Mouse (Mus musculus) MEL (cell line): ENCODE results near the gene Kank1. TPM values are rescaled to one million over a fixed set of nuclear protein-coding genes. Genes with fewer than 3 reads are reported as not detected.

Experiments
- DNase-seq: peaks from one replicate; pipeline ENCODE4 v3.0.0; 2011; ENCODE audit warnings: low read depth, low spot score
- H3K27ac ChIP-seq: 2 replicates; pipeline ENCODE4 v1.5.1; 2012; ENCODE audit warnings: low read depth, mild to moderate bottlenecking, control low read depth, low read length, moderate library complexity; ENCODE audit not compliant: control insufficient read depth
- H3K27me3 ChIP-seq, 2 experiments: fragments of 150-350 bp in 1 of 2; sonication (generic) in 1 of 2; 2 replicates each; pipeline ENCODE4 v1.6.1; 2012; ENCODE audit warnings: low read length in 2 of 2, mild to moderate bottlenecking in 2 of 2, improper control_type of control experiment in 1 of 2, moderate library complexity in 1 of 2; ENCODE audit not compliant: insufficient read depth in 2 of 2, control insufficient read depth in 1 of 2
- H3K36me3 ChIP-seq, 2 experiments: 2 replicates each; pipeline ENCODE4 v1.6.1; 2012 to 2014; ENCODE audit warnings: low read length in 2 of 2, improper control_type of control experiment in 1 of 2, inconsistent platforms in 1 of 2, mild to moderate bottlenecking in 1 of 2; ENCODE audit not compliant: insufficient read depth in 2 of 2, control insufficient read depth in 1 of 2
- H3K4me1 ChIP-seq, 2 experiments: fragments of 150-350 bp in 1 of 2; sonication (generic) in 1 of 2; 2 replicates each; pipeline ENCODE4 v1.6.1; 2012; ENCODE audit warnings: low read length in 2 of 2, improper control_type of control experiment in 1 of 2, mild to moderate bottlenecking in 1 of 2; ENCODE audit not compliant: insufficient read depth in 2 of 2, control insufficient read depth in 1 of 2
- H3K4me3 ChIP-seq, 2 experiments: fragments of 150-350 bp in 1 of 2; sonication (generic) in 1 of 2; 2 replicates each; pipeline ENCODE4 v1.5.1; 2012; ENCODE audit warnings: low read depth in 2 of 2, low read length in 2 of 2, mild to moderate bottlenecking in 2 of 2, moderate library complexity in 2 of 2, control low read depth in 1 of 2, improper control_type of control experiment in 1 of 2; ENCODE audit not compliant: control insufficient read depth in 1 of 2, insufficient read depth in 1 of 2
- H3K79me2 ChIP-seq: 2 replicates; pipeline ENCODE4 v1.6.1; 2012; ENCODE audit warnings: mild to moderate bottlenecking, low read length, moderate library complexity; ENCODE audit not compliant: control insufficient read depth, poor library complexity, insufficient read depth
- H3K9ac ChIP-seq: 2 replicates; pipeline ENCODE4 v1.6.1; 2012; ENCODE audit warnings: low read depth, mild to moderate bottlenecking, control low read depth, low read length, moderate library complexity; ENCODE audit not compliant: control insufficient read depth, poor library complexity, severe bottlenecking
- H3K9me3 ChIP-seq: fragments of 150-350 bp; sonication (generic); replicated peaks from 2 replicates; pipeline ENCODE4 v1.6.1; 2012; ENCODE audit warnings: mild to moderate bottlenecking, low read length, improper control_type of control experiment, moderate library complexity; ENCODE audit not compliant: insufficient read depth
- GATA1 ChIP-seq: IDR thresholded peaks from 2 replicates; pipeline ENCODE4 v1.6.1; 2011; ENCODE audit warnings: low read depth, low read length, improper control_type of control experiment
- HCFC1 ChIP-seq: IDR thresholded peaks from 2 replicates; pipeline ENCODE4 v1.6.1; 2012; ENCODE audit warnings: low read depth, mild to moderate bottlenecking, inconsistent platforms, low read length, improper control_type of control experiment, moderate library complexity
- JUND ChIP-seq: IDR thresholded peaks from 2 replicates; pipeline ENCODE4 v1.6.1; 2011; ENCODE audit warnings: low read depth, mild to moderate bottlenecking, improper control_type of control experiment, low read length
- KAT2A ChIP-seq: conservative IDR thresholded peaks from 2 replicates; pipeline ENCODE4 v1.6.1; 2012; ENCODE audit warnings: low read depth, low read length, improper control_type of control experiment, inconsistent platforms
- MAFK ChIP-seq: IDR thresholded peaks from 2 replicates; pipeline ENCODE4 v1.6.1; 2011; ENCODE audit warnings: low read depth, mild to moderate bottlenecking, low read length, improper control_type of control experiment, borderline replicate concordance
- MXI1 ChIP-seq: IDR thresholded peaks from 2 replicates; pipeline ENCODE4 v1.6.1; 2011; ENCODE audit warnings: mild to moderate bottlenecking, low read depth, low read length, improper control_type of control experiment
- RAD21 ChIP-seq: IDR thresholded peaks from 2 replicates; pipeline ENCODE4 v1.6.1; 2011; ENCODE audit warnings: mild to moderate bottlenecking, low read depth, low read length, improper control_type of control experiment
- SIN3A ChIP-seq: IDR thresholded peaks from 2 replicates; pipeline ENCODE4 v1.6.1; 2012; ENCODE audit warnings: low read length, improper control_type of control experiment, inconsistent platforms
- SMC3 ChIP-seq: IDR thresholded peaks from 2 replicates; pipeline ENCODE4 v1.6.1; 2011; ENCODE audit warnings: low read depth, low read length, improper control_type of control experiment
- TAL1 ChIP-seq: IDR thresholded peaks from 2 replicates; pipeline ENCODE4 v1.6.1; 2012; ENCODE audit warnings: mild to moderate bottlenecking, inconsistent platforms, low read length, moderate library complexity, mixed read lengths
- ZC3H11A ChIP-seq: IDR thresholded peaks from 2 replicates; pipeline ENCODE4 v1.6.1; 2012; ENCODE audit warnings: low read depth, mild to moderate bottlenecking, inconsistent platforms, low read length, improper control_type of control experiment
- ZMIZ1 ChIP-seq: IDR thresholded peaks from 2 replicates; pipeline ENCODE4 v1.6.1; 2012; ENCODE audit warnings: low read depth, mild to moderate bottlenecking, inconsistent platforms, low read length, improper control_type of control experiment, moderate library complexity
- ZNF384 ChIP-seq: IDR thresholded peaks from 2 replicates; pipeline ENCODE4 v1.6.1; 2012; ENCODE audit warnings: low read depth, mild to moderate bottlenecking, inconsistent platforms, low read length, improper control_type of control experiment
- polyA plus RNA-seq, 2 experiments: library from polyadenylated mRNA; stranded (reverse) in 1 of 2; unstranded in 1 of 2; fragments of >175 nt in 1 of 2; fragments of >200 nt in 1 of 2; gene quantifications; 2 replicates each; pipeline versions ENCODE4 v1.2.1 to v1.2.4; 2012; ENCODE audit warnings: low replicate concordance in 2 of 2, low read depth in 1 of 2; ENCODE audit not compliant: insufficient read length in 2 of 2, insufficient read depth in 1 of 2, missing spikeins in 1 of 2
- total RNA-seq: library from RNA; depleted of rRNA; stranded (reverse); fragments of 300-350 nt; gene quantifications from 2 replicates; pipeline ENCODE4 v1.2.3, GENCODE M21; 2012

The Kank1 gene
- total and polyA plus RNA-seq, 3 experiments, result not detected

- no peak for DNase-seq
- no peak overlapping the region for H3K27ac ChIP-seq
- no peaks in the 10 kb centered on the region for H3K9me3 ChIP-seq
- no peak overlapping the region for H3K4me3 ChIP-seq
- H3K27me3 ChIP-seq, result no peaks in the 10 kb centered on the region
- H3K9ac ChIP-seq, result no peak overlapping the region
- H3K4me1 ChIP-seq, result no peaks in the 10 kb centered on the region
- no peaks in the 10 kb centered on the region for H3K79me2 ChIP-seq
- TF ChIP-seq GATA1, result no peak
- TF ChIP-seq RAD21, result no peak
- TF ChIP-seq SMC3, result no peak
- TF ChIP-seq SIN3A, result no peak
- TF ChIP-seq MAFK, result no peak
- no peak for TF ChIP-seq ZNF384
- no peak for TF ChIP-seq MXI1
- TF ChIP-seq JUND, result no peak
- no peaks in the 10 kb centered on the region for H3K36me3 ChIP-seq
Measured at GRCm38 (mm10) chr19:25253628-25254027, 16.9 kb downstream of the Kank1 start.

GRCm38 (mm10) chr19:25258321-25258720 lies 21.5 kb downstream of the Kank1 start:
- no peak for DNase-seq
- TF ChIP-seq KAT2A (no peak), RAD21 (no peak), ZC3H11A (no peak), HCFC1 (no peak), ZMIZ1 (no peak), SMC3 (no peak)
- no peak overlapping the region for H3K4me3 ChIP-seq

GRCm38 (mm10) chr19:25266181-25266580 lies 29.4 kb downstream of the Kank1 start:
- Histone ChIP-seq H3K4me3 (no peak overlapping the region), H3K79me2 (no peaks in the 10 kb centered on the region), H3K9ac (no peak overlapping the region), H3K4me1 (no peaks in the 10 kb centered on the region), H3K9me3 (no peaks in the 10 kb centered on the region), H3K36me3 (no peaks in the 10 kb centered on the region), H3K27me3 (no peaks in the 10 kb centered on the region), H3K27ac (no peak overlapping the region)
- TF ChIP-seq MXI1, result no peak
- TF ChIP-seq TAL1, result no peak
- no peak for DNase-seq

More at GRCm38 (mm10) chr19:25258321-25258720, 21.5 kb downstream of the Kank1 start:
- Histone ChIP-seq H3K27ac (no peak overlapping the region), H3K4me1 (no peaks in the 10 kb centered on the region), H3K27me3 (no peaks in the 10 kb centered on the region), H3K36me3 (no peaks in the 10 kb centered on the region), H3K9ac (no peak overlapping the region), H3K9me3 (no peaks in the 10 kb centered on the region), H3K79me2 (no peaks in the 10 kb centered on the region)
